Mouse (Mus musculus) gonadal fat pad, adult 2 months (tissue): ENCODE data around the gene Sept4. TPM values are rescaled to one million over a fixed set of nuclear protein-coding genes. Genes with fewer than 3 reads are reported as not detected.

Experiments used
- DNase-seq: peaks from one replicate; pipeline ENCODE4 v3.0.0-alpha.2; 2012; ENCODE audit warnings: low read depth
- polyA plus RNA-seq: library from polyadenylated mRNA; depleted of rRNA; stranded (reverse); fragments of >200 nt; gene quantifications from 2 replicates; pipeline ENCODE4 v1.2.3, GENCODE M21; 2012; rRNA removed

Sept4 gene
- polyA plus RNA-seq, 1 experiment = 39.0 TPM

- DNase-seq = no peak
These were observed 30.8 kb downstream of the Sept4 start for GRCm38 (mm10) chr11:87599395-87600089.

GRCm38 (mm10) chr11:87600322-87600853 lies 31.7 kb downstream of the Sept4 start:
- DNase-seq = no peak

GRCm38 (mm10) chr11:87602234-87602633 lies 33.5 kb downstream of the Sept4 start:
- no peak for DNase-seq

- DNase-seq = no peak
These were observed 34.9 kb downstream of the Sept4 start for GRCm38 (mm10) chr11:87603571-87603970.

- peak; percentile 72 for DNase-seq
These were observed 40.6 kb downstream of the Sept4 start for GRCm38 (mm10) chr11:87609264-87609663.

- no peak for DNase-seq
These were observed 42.8 kb downstream of the Sept4 start for GRCm38 (mm10) chr11:87611547-87611946.

GRCm38 (mm10) chr11:87613972-87614371 lies 45.3 kb downstream of the Sept4 start:
- peak; percentile 83 for DNase-seq

- DNase-seq = no peak
These were observed 46.8 kb downstream of the Sept4 start for GRCm38 (mm10) chr11:87615551-87615950.

GRCm38 (mm10) chr11:87615952-87616351 lies 47.2 kb downstream of the Sept4 start:
- no peak for DNase-seq

GRCm38 (mm10) chr11:87616790-87617474 lies 48.2 kb downstream of the Sept4 start, which contains the start of gene Hsf5:
Gene Hsf5 (plus strand): TSS chr11:87617164.
- DNase-seq = no peak

- DNase-seq = no peak
These were observed 48.9 kb downstream of the Sept4 start for GRCm38 (mm10) chr11:87617606-87618005.

GRCm38 (mm10) chr11:87623160-87623559 lies 54.5 kb downstream of the Sept4 start:
- no peak for DNase-seq

- no peak for DNase-seq
These were observed 61.2 kb downstream of the Sept4 start for GRCm38 (mm10) chr11:87629859-87630258.

- no peak for DNase-seq
These were observed 70.1 kb downstream of the Sept4 start for GRCm38 (mm10) chr11:87638793-87639192.

- DNase-seq = no peak
These were observed 70.5 kb downstream of the Sept4 start for GRCm38 (mm10) chr11:87639206-87639605.

Other genes with a start within 250 kb of the Sept4 start
- gene Ppm1e, start 209.9 kb upstream of the Sept4 start, polyA plus RNA-seq = 0.65 and 0.84 TPM in 2 replicates
- 0.66 and 1.1 TPM in 2 replicates for gene Rad51c, start 163.9 kb upstream of the Sept4 start, polyA plus RNA-seq
- 0.38 and 0.62 TPM in 2 replicates for gene Tex14, start 163.8 kb upstream of the Sept4 start, polyA plus RNA-seq
- 0.15 and 0.37 TPM in 2 replicates for gene Gm11492, start 2.2 kb upstream of the Sept4 start, polyA plus RNA-seq
- gene Mtmr4, start 23.3 kb downstream of the Sept4 start, polyA plus RNA-seq = 29.9 and 31.7 TPM in 2 replicates
- gene Hsf5, start 48.3 kb downstream of the Sept4 start, polyA plus RNA-seq = 0.27 and 0.51 TPM in 2 replicates
- gene Rnf43, start 93.8 kb downstream of the Sept4 start, polyA plus RNA-seq = 15.9 and 25.5 TPM in 2 replicates
- gene Supt4a, start 168.6 kb downstream of the Sept4 start, polyA plus RNA-seq = 83.7 and 91.5 TPM in 2 replicates
- gene Tspoap1, start 191.6 kb downstream of the Sept4 start, polyA plus RNA-seq = 2.7 and 3.7 TPM in 2 replicates
- gene Mpo, start 224.7 kb downstream of the Sept4 start, polyA plus RNA-seq = 0.14 TPM in 1 of 2 replicates, not detected in the other